Mouse (Mus musculus): ENCODE results near the gene AW011738.

The AW011738 gene

GRCm38 (mm10) chr4:156203001-156203412, at the start of gene AW011738:
TSS of gene AW011738 (plus strand) at chr4:156203304.
- in situ Hi-C loops (cut with MboI, MseI), result no loop called here

GRCm38 (mm10) chr4:156154771-156155170, 48.3 kb upstream of the AW011738 start:
- in situ Hi-C loops (cut with MboI, MseI), result no loop called here

- in situ Hi-C loops (cut with MboI, MseI), result no loop called here
Observed at GRCm38 (mm10) chr4:156166477-156166876, 36.6 kb upstream of the AW011738 start.

- in situ Hi-C loops (cut with MboI, MseI), result no loop called here
Observed at GRCm38 (mm10) chr4:156168611-156169010, 34.5 kb upstream of the AW011738 start.

- in situ Hi-C loops (cut with MboI, MseI), result no loop called here
Observed at GRCm38 (mm10) chr4:156169129-156169528, 34.0 kb upstream of the AW011738 start.

- in situ Hi-C loops (cut with MboI, MseI), result loop anchor here in 1 of 2 experiments (5.0 to 10.0 kb wide), 2 partner anchors 120 to 647 kb away; no protein-coding TSS in a partner anchor
Observed at GRCm38 (mm10) chr4:156171828-156172227, 31.3 kb upstream of the AW011738 start.

- in situ Hi-C loops (cut with MboI, MseI), result loop anchor here in 1 of 2 experiments (10.0 kb wide), 1 partner anchor 653 kb away; no protein-coding TSS in a partner anchor
Observed at GRCm38 (mm10) chr4:156177630-156178029, 25.5 kb upstream of the AW011738 start.

GRCm38 (mm10) chr4:156183747-156184146, 19.4 kb upstream of the AW011738 start:
- in situ Hi-C loops (cut with MboI, MseI), result no loop called here

- in situ Hi-C loops (cut with MboI, MseI), result no loop called here
Observed at GRCm38 (mm10) chr4:156184291-156184954, 18.7 kb upstream of the AW011738 start.

GRCm38 (mm10) chr4:156185456-156185949, 17.6 kb upstream of the AW011738 start:
- in situ Hi-C loops (cut with MboI, MseI), result loop anchor here in 1 of 2 experiments (5.0 kb wide), 1 partner anchor 58 kb away; no protein-coding TSS in a partner anchor

- in situ Hi-C loops (cut with MboI, MseI), result loop anchor here in 1 of 2 experiments (5.0 kb wide), 1 partner anchor 59 kb away; no protein-coding TSS in a partner anchor
Observed at GRCm38 (mm10) chr4:156185950-156186850, 16.9 kb upstream of the AW011738 start.

- in situ Hi-C loops (cut with MboI, MseI), result loop anchor here in 1 of 2 experiments (5.0 kb wide), 1 partner anchor 61 kb away; no protein-coding TSS in a partner anchor
Observed at GRCm38 (mm10) chr4:156188162-156188810, 14.8 kb upstream of the AW011738 start.

GRCm38 (mm10) chr4:156188811-156189323, 14.2 kb upstream of the AW011738 start:
- in situ Hi-C loops (cut with MboI, MseI), result loop anchor here in 1 of 2 experiments (5.0 kb wide), 1 partner anchor 62 kb away; no protein-coding TSS in a partner anchor

- in situ Hi-C loops (cut with MboI, MseI), result no loop called here
Observed at GRCm38 (mm10) chr4:156192421-156193199, 10.5 kb upstream of the AW011738 start.

- in situ Hi-C loops (cut with MboI, MseI), result no loop called here
Observed at GRCm38 (mm10) chr4:156193200-156193590, 9.9 kb upstream of the AW011738 start.

- in situ Hi-C loops (cut with MboI, MseI), result no loop called here
Observed at GRCm38 (mm10) chr4:156193906-156194305, 9.2 kb upstream of the AW011738 start.

- in situ Hi-C loops (cut with MboI, MseI), result no loop called here
Observed at GRCm38 (mm10) chr4:156194346-156194745, 8.8 kb upstream of the AW011738 start.

- in situ Hi-C loops (cut with MboI, MseI), result no loop called here
Observed at GRCm38 (mm10) chr4:156195927-156196870, 6.9 kb upstream of the AW011738 start.

Data from T-helper 17 cell (primary cell).